Mouse (Mus musculus): Measurements from ENCODE around the gene Tssk2.

The Tssk2 gene

DNA sequence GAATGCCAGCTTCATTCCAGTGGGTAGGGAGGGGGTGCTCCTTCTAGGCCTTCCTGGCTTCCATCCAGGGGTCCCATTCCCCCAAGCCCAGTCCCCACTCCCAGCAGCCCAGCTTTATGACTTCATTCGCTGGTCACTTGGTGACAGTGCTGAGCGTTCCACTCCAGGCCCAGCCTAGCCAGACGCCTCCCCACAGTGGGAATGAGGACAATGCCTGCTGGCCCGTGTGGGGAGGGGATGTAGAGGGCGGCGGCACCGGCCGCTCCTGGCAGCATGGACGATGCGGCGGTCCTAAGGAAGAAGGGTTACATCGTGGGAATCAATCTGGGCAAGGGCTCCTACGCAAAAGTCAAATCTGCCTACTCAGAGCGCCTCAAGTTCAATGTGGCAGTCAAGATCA lies at the start of gene Tssk2, which contains the start of gene Dgcr2:
Gene Tssk2 (plus strand): TSS at position 176 of the 400 bp plus-strand sequence.
Gene Dgcr2 (minus strand): TSS at position 101 of the 400 bp plus-strand sequence.
- no peak for DNase-seq (ENCODE audit: low read depth, low spot score)

DNA sequence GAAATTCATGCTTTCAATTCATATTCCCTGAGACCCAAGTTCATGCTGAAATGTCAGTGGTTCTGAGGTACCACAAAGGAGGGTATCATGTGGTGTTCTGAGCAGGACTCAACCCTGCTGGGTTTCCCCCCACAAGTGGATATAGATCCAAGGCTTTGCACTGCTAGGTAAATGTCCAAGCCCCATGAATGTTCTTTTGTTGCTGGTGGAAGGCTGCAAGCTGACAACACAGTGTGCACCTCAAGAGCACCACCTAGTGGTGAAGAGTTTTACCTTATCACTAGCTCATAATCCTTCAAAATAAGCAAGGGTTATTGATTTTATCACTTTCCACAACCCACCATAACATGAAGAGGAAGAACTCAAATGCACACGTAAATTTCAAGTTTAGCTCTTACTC lies 49.5 kb upstream of the Tssk2 start:
- peak; percentile 73 for DNase-seq (ENCODE audit: low read depth, low spot score)

DNA sequence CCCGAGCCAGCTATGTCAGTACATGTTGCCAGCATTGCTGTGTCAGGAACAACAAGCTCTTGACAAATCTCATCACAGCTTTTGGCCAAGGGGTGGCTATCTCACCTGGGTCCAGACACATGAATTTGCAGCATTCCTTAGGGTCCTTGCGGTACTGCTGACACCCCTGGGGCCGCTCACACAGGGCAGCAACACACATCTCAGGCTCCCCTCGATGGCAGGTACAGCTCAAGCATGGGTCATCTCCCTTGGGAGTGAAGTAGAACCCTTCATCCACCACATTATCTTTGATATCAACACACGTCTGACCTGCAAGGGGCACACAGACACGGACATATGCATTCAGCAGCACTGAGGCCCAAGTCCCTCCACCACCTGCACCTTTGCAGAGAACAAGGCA lies 49.0 kb upstream of the Tssk2 start:
- no peak for DNase-seq (ENCODE audit: low read depth, low spot score)

DNA sequence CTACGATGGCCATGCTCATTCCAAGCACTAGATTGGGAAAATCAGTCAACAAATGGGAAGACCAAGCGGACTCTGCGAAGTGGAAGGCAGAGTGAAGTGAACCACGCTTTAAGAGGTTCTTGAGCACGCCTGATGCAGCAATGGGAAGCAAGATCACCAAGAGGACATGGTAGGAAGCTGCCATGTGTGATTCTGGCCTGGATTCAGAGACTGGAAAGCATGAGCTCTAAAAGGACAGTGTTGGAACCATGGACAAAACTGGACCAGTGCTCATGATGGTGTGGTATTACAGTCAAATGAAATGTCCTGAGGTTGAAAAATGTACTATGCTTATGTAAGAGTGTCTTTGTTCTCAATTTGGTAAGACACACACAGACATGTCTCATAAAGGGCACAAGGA lies 47.1 kb upstream of the Tssk2 start:
- DNase-seq (ENCODE audit: low read depth, low spot score) = no peak

DNA sequence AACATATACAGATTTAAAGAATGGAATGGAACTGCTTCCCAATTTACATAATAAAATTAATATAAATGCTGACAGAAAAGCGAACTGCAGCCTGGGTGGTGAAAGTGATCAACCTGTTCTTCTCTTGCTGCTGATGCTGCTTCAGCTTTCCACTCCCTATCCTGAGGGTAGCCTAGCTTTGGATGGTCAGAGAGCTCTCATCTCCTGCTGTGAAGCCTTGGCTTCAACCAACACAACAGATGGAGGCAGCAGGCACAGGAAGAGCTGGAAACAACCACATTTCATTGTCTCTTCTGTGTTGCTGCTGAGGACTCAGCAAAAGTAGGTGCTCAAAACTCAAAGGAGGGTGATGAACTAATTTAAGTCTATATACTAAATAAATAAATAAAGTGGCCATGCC lies 46.6 kb upstream of the Tssk2 start:
- DNase-seq (ENCODE audit: low read depth, low spot score) = no peak

DNA sequence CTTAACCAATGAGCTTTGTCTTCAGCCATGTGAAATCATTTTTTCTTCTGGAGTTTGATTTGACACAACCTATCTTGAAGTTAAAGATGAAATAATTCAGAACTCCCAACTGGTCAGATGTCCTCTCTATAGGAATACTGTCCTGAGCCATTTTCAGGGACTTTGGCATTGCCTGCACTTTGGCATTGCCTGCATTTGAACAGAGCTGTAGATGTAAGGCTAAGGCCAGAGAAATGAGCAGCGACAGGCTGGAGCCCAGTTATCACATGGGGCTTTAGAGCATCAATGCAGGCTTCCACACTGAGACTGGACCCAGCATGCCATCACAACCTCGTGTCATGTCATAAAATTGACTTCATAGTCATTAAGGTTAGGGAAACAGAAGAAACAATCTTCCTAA lies 45.2 kb upstream of the Tssk2 start:
- DNase-seq (ENCODE audit: low read depth, low spot score) = no peak

DNA sequence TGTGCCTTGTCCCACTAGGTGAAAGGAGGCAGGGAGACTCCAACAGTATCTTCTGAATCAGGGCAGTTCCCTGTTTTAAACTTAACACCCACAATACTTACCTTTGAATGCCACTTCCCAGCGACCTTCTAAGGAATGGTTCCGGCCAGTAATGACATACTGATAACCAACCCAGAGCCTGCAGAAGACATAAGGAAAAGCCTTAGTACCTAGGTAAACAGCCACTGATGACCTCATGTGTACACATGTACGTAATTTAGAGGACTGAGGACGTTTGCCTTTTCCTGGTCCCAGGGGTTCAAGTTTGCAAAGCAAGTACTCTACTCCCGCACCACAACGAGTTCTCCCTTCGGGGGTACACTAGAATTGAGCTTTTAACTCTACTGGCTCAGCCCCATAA lies 41.3 kb upstream of the Tssk2 start:
- no peak for DNase-seq (ENCODE audit: low read depth, low spot score)

DNA sequence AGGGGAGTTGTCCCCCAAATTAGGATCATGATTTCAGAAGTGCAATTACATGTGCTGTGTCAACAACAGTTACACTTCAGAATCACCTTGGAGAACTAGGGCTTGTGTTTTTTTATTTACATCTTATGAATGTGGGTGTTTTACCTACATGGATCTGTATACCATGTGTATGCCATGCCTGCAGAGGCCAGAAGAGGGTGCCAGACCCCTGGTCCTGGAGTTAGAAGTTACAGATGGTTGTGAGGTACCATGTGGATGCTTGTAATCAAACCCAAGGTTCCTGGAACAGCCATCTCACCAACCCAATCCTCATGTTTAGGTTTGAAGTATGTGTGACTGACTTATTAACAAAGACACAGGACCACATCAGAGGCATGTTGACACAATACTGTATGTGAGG lies 39.8 kb upstream of the Tssk2 start:
- peak; percentile 50 for DNase-seq (ENCODE audit: low read depth, low spot score)

DNA sequence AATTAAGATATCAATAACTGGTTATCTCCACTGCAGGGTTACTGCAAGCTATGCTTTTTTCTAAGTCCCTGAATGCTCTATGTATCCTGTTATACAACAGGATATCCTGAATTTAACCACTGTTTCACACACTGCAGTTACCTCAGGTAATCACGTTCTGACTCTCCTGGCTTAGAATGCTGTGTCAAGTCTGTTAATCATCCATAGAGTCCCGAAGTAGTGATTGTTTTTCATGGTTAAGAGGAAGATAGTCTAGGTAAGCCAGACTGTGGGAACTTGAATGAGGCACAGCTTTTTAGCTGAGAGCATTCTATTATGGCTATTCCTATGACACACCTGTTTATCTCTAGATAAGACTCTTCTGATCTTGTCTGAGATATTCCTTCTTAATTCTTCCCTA lies 33.1 kb upstream of the Tssk2 start:
- DNase-seq (ENCODE audit: low read depth, low spot score) = no peak

DNA sequence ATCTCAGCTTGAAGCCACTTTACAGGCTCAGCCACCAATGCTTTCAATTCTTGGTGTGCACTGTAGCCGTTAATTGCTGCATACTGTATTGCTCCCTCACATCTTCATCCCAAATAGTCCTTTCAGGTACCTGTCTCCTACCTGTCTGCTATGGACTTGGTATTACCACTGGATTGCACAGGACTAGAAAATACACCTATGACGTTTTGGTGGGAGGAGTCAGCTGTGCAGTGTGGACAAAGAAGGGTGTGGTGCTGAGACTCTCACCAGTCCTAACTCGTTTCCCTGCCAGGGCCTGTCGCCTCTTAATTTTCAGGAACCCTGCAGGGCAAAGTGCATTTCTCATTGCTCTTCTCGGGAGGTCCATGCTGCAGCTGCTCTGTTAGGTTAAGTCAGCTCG lies 32.7 kb upstream of the Tssk2 start:
- DNase-seq (ENCODE audit: low read depth, low spot score) = no peak

DNA sequence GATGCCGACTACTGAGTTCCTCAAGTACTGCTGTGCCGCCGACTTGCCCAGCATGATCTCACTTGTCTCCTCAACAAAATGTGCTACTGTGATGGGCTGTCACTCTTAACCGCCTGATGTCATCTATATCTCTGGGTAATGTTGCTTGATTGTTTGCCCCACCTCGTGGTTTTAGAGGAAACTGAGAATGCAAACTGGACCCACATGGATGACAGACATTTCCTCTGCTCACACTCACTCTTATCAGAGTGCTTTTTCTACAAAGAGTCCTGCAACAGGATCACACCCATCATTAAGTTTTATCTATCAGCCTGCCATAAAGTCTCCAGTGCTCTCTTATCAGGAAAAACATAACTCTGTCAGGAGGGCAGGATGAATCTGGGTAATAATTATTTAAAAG lies 27.2 kb upstream of the Tssk2 start:
- no peak for DNase-seq (ENCODE audit: low read depth, low spot score)

DNA sequence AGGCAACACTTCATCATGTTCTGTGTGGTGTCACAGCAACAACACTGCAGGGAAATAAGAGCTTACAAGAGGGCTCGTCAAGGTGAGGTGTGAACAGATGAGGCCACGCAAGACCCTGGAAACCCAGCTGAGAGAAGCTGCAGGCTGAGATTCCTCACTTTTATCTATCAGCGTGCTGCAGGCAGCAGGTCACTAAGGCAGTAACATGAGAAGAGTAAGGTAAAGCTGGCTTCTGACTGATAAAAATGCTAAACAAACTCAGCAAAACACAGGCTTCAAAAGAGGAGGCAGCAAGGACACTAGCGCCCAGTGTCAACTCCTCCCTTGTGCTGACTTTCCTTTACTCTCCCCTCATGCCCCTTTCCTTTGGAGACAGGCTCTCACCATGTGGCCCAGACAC lies 25.4 kb upstream of the Tssk2 start:
- no peak for DNase-seq (ENCODE audit: low read depth, low spot score)

DNA sequence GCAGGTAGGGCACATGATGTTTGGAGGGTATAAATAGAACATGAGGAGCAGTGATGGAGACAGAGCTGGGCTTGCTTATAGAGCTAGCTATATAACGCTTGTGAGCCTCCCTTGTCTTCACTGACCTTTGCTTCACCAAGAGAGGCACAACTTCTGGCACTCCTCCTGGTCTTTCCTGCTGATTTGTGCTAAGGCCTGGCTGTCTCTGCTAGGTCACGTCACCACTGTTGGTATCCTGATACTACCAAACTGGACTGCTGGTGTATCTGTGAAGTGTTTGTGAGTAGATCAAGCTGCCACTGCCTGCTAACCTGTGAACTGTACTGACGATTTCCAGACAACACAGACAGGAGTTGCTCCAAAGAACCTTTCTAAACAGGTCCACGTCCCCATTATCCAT lies 23.3 kb upstream of the Tssk2 start:
- no peak for DNase-seq (ENCODE audit: low read depth, low spot score)

DNA sequence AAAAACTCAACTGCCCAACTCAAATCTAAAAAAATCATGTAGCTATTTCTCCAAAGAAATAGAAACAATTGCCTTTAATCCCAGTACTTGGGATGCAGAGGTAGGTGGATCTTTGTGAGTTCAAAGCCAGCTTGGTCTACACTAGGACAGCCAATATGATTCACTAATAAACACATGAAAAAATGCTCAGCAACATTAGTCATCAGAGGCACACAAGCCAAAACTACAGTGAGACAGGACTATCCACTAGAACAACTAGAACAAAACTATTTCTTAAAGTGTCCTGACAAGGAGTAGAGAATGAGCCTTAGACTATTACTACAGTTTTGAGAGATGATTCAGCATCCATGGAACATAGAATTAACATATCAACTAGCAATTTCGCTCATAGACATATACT lies 22.3 kb upstream of the Tssk2 start:
- no peak for DNase-seq (ENCODE audit: low read depth, low spot score)

DNA sequence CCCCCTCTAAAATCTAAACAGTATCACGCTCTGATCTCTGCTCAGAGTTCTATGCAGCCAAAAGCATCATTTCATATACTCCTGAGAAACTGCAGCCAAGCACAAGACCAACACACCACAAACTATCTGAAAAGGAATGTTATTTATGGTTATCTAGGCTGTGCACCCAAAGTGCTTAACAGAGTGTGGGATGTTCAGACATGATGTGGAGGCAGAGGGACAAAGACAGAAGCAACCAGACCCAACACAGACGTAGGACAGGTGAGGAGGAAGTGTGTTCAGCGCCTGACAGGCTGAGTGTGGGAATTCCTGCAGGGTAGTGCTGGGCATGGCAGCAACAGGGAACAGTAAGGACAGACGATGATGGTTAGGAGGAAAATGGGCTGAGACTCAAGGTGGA lies 18.9 kb upstream of the Tssk2 start:
- DNase-seq (ENCODE audit: low read depth, low spot score) = no peak

DNA sequence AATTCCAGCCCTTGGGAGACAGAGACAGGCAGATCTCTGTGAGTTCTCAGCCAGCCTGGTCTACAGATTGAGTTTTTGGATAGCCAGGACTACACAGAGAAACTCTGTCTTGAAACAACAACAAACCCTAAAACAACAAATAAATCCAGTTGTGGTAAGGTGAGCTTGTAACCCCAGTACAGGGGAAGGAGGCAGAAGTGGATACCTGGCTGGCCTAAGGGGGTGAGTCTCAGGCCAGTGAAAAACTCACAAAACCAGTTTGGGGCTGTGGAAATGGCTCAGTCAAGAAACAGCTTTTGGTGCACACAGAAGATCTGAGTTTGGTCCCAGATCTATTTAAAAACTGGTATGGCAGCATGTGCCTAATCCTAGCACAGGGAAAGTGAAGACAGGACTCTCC lies 16.2 kb upstream of the Tssk2 start:
- DNase-seq (ENCODE audit: low read depth, low spot score) = no peak

DNA sequence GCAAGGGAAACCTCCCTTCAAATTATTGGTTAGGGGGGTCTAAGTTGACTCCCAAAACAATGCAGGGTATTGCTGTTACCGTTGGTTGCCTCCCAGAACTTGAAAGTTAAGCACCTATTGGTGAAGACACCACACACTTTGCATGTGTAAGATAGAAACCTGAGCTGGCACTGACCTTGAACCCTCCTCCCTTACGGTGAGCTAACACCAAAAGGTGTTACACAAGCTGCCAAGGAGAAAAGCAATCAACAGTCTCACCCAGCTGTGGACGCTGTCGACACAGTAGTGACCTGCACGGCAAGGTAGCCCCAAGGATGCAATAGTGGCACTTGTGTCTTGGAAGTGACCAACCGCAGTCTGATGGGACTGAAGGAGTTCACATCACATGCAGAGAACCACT lies 14.3 kb upstream of the Tssk2 start:
- DNase-seq (ENCODE audit: low read depth, low spot score) = no peak

DNA sequence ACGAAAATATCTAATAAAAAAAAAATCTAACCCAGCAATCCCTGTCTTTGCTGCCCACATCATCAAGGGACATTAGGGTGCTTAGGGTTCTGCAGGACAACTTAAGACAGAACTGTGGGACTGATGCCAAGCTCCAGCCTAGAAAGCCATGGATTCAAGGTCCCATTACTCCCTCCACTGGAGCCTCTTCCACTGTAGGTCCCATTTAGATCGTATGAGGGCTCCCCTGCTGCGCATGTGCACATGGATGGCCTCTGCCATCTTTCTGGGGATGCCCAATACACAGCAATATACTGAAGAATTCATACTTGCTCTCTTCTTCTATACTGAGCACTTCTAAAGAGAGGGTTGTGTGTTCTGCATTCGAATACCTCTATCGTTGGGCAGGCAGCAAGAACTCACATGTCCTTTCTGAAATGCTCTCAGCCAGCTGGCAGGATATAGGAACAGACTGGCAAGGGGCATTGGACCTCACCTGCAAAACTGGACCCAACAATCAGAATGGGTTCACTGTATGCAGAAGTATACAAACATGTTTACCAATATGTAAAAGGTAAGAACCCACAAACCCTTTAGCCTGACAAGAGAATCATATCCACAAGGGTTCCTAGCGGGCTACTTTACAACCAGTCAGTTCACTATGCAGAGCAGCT lies 8.6 kb upstream of the Tssk2 start:
- DNase-seq (ENCODE audit: low read depth, low spot score) = no peak

DNA sequence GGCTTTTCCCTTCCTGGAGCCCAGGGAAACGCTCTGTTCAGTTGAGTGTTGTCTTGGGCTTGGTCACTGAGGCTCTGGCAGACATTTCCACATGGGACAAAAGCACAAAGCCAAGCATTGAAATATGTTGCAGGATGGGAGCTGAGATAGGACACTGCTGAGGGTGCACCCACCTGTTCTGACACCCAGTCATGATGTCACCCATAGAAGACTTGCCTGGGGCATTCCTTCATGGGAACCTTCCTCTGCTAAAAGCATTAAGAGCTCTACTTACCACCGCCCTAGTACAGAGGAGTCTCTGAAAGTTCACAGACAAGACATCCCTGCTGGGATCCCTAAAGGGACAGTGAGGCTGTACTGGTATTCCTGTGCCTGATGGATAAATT lies 8.1 kb upstream of the Tssk2 start:
- DNase-seq (ENCODE audit: low read depth, low spot score) = no peak

DNA sequence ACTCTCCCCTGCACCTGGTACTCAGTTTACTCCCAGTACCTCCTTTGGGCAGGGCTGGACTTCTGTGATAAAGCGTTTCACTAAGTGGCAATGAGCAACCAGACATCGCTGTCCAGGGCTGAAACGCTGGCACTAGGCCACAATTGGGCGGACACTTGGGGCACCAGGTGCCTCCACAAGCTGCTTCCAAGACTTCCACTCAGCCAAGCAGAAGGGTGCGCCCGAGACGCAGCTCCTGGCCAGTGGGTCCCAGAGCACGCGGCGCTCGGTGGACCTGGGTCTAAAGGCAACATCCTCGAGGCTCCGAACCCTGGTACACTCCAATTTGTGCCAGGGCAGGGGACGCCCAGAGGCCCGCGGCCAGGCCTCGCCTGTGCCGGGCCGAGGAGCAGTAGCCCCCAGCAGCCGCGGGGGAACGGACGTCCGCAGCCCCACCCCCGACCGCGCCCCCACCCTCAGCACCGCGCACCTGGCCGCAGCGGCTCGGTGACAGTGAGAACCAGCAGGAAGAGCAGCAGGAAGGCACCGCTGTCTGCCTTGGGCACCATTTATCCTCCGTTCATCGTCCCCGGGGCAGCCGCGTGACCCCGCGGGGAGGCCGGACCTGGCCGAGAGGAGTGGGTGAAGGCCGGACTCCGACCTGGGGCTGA lies 7.4 kb upstream of the Tssk2 start:
- DNase-seq (ENCODE audit: low read depth, low spot score) = no peak

DNA sequence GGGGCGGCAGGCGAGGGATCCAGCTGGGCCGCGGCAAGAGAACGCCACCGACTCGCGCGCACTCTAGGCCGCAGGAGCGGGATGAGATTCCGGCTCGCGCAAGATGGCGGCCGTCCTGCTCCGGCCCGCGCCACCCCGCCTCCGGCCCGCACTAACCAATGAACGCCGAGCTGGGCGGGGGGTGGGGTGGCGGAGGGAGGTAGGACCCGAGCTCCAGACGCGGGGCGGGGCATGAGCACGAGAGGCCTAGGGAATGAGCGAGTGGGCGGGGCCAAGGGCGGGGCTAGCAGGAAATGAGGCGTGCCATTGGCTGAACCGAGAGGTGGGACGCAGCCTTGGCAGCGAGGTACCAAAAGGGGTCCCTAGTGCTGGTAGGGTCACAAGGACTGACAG lies 6.9 kb upstream of the Tssk2 start, which contains the start of gene Gm20518:
Gene Gm20518 (minus strand): TSS at position 105 of the 393 bp plus-strand sequence.
- peak; percentile 99 for DNase-seq (ENCODE audit: low read depth, low spot score)

DNA sequence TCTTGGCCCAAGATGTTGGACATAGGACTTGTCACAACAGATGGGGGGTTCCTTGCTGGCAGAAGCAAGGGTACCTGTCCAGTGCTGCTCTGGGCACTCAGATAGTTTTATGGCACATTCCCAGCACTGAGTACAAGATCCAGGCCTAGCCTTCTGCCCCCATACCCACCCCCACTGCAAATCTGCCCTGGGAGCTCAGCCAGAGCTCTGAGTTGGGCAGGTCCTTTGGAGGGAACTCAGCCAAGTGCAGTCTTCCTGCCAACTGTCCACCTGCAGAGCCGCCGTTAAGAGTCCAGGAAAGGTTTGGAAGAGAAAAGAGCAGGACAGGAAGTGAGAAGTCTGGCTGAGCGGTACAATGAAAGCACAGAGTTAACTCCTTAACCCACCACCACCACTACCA lies 5.8 kb upstream of the Tssk2 start:
- no peak for DNase-seq (ENCODE audit: low read depth, low spot score)

DNA sequence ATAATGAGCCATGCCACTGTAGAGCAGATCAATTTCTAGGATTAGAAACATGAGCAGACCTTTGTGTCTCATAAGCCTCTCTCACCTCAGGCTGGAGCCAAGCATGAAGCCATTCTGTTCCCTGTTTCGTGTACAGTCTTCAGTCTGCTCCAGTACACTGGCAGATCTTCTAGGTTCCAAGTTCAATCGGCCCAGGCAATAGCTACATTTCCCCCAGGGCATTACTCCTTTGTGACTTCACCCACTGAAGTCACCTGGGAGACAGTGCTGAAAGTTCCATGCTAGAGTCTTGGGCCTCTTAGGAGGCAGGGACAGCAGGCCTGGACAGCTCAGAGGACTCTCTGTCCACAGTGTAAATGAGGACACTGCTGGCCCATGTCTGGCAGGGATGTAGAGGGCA lies 4.5 kb upstream of the Tssk2 start, which contains the start of gene Tssk1:
Gene Tssk1 (plus strand): TSS at position 301 of the 400 bp plus-strand sequence.
- DNase-seq (ENCODE audit: low read depth, low spot score) = no peak

DNA sequence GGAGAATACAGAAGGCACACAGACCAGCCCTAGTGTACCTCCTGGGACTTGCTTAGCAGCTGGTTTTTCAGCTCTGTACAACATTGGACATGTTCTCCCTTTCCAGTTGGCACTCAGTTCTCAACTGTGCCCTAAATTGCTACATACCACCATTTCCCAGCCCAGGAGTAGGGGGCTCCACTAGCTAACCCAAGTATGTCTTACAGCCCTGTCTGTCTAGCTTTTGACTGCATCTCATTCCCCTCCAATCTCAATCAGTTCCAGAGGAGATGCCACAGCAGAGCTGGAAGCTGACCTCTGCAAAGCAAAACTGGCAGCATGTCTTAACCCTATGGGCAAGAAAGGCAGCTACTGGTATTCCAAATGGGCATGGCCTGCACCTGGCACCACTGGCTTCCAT lies 2.3 kb upstream of the Tssk2 start:
- DNase-seq (ENCODE audit: low read depth, low spot score) = no peak
